Mouse (Mus musculus) frontal cortex, postnatal 25 days (tissue): ENCODE results near the gene Katnb1.

Experiments
- DNase-seq, 2 experiments: peaks; one replicate each; pipeline ENCODE4 v3.0.0; 2022; ENCODE audit warnings: low spot score in 2 of 2

Gene Katnb1

DNA sequence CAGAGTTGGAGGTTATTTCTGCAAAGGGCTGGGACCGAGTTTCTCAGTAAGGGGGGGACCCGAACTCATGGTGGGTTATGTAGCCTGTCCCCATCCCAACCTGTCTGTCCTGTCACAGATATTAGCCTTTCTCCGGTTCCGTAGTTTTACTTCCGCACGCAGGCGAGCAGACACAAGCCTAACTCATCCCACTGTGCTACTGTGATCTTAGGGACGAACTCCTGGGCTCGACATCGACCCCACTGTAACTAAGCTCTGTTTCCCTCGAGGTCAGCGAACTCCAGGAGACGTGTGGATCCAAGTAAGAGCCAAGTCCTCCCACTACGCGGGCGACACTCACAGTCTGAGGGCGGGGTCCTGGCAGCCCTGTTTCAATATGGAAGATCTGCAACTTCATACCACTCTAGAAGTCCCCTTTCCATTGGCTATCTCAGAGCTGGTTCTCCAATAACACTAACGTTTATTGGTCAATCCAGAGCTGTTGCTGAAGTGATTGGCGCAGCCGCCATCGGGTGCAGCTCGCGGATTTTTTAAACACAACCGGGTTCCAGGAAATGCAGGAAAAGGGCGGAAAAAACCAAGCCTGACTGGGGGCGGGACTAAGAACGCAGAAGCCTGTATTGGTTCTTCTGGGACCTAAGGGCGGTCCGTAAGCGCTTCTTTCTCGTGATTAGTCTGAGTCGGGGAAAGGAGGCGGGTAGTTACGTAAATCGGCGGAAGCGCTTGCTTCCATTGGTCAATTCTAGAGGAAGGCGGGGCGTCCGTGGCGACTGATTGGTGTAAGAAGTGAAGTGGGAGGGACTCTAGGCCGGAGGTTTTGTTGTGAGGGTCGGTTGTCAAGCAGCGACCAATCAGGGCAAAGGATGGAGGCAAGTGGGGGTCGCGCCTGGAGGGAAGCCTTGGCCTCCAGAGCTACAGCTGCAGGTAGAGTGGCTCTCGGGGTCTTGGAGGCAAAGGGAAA lies at the start of gene Katnb1:
Gene Katnb1, plus strand, starts transcription at position 806 of the 961 bp plus-strand sequence.
- DNase-seq = peak; percentile 95 to 98

DNA sequence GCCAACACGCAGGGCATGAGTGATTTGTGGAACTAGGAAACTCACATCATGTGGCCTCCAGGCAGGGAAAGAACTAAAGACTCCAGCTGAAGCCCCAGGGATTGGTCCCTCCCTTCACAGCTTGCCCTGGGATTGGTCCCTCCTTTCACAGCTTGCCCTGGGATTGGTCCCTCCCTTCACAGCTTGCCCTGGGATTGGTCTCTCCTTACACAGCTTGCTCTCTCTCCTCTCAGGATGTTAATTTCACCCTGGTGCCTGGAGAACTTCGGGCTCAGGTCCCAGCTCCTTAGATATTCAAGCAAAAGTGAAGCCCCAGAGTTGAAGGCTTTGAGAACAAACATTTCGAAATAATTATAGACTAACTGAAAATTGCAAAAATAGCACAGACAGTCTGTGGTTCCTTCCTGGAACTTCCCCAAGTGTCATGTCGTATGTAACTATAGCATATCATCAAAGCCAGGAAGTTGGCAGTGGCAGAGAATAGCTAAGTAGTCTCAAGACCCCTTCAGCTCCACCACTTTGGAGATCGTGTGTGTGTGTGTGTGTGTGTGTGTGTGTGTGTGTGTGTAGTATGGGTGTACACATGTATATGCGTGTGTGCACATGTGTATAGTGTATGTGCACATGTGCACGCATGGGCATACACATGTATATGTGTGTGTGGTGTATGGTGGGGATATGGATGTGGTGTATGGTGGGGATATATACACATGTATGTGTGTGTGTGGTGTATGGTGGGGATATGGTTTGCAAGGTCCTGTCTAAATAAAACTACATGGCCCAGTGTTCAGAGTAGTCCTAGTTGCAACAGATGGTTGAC lies 43.7 kb upstream of the Katnb1 start:
- DNase-seq = peak in 1 of 2 experiments; percentile 30

DNA sequence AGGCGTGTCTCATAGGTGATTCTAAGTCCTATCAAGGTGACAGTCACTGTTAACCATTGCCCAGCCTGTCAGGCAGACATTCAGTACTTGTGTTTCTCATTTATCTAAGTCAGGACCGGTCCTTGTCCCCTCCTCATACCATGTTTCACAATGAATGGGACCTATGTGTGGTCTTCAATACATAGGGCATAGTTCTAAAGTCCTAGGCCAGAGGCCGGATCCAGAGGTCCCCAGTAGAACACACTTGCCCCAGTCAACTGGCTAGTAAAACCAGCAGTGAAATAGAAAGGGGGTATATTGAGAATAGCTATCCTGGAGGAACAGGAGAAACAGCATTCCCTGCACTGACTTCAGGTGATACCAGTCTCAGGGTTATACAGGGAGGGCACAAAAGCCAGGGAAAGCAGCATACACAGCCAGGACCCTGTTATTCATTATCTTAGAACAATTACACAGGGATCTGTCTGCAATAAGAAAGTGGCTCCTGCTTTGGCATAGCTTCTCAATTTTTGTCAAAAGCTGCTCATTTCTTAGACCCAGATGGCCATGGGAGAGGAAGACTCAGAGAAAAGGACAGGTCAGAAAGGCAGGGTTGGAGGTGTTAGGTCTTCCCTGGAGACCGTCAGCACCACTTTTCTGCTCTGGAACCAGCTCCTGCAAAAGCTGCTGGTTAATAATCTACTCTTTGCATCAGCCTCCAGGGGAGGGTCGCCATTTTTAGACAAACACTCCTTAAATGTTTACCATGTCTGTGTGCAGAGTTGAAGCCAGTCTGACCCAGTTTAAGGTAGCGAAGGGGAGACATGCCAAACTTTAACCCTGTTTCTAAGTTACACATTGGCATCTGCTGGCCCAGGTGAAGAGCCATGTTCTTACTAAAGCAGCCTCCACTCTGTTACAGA lies 38.9 kb upstream of the Katnb1 start:
- no peak for DNase-seq

DNA sequence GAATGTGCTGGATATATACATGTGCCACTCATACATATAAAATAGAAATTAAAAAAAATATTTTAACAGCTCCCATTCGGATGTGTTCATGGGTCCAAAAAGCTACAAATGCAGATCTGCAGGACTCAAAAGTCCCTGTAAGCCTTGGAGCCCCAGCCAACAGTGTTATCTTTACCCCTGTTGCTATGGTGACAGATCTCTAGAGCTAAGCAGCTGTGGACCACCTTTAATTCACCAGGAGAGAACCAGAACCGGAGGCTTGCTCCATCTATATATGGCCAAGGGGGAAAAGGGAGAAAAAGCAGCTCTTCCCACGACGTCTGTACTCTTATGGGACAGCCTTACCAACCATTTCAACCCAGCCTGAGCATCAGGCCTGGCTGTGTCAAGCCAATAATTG lies 36.2 kb upstream of the Katnb1 start:
- DNase-seq = no peak

DNA sequence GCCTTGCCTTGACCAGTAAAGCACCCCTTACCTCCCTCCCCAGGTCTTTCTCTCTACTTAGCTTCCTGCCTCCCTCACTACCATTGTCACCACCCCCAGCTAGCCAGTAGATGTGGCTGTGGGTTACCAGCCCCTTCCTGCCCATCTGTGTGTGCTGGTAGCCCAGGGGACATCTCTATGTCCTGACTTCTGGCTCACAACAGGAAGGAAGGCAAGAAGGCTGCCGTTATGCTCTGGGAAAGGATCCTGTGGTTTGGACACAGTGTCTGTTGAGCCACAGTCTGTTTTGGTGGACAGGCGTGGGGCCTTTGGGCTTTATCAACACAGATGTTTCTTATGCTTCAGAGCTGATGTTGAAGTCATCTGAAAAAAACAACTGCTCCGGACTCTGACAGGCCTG lies 34.0 kb upstream of the Katnb1 start:
- no peak for DNase-seq

DNA sequence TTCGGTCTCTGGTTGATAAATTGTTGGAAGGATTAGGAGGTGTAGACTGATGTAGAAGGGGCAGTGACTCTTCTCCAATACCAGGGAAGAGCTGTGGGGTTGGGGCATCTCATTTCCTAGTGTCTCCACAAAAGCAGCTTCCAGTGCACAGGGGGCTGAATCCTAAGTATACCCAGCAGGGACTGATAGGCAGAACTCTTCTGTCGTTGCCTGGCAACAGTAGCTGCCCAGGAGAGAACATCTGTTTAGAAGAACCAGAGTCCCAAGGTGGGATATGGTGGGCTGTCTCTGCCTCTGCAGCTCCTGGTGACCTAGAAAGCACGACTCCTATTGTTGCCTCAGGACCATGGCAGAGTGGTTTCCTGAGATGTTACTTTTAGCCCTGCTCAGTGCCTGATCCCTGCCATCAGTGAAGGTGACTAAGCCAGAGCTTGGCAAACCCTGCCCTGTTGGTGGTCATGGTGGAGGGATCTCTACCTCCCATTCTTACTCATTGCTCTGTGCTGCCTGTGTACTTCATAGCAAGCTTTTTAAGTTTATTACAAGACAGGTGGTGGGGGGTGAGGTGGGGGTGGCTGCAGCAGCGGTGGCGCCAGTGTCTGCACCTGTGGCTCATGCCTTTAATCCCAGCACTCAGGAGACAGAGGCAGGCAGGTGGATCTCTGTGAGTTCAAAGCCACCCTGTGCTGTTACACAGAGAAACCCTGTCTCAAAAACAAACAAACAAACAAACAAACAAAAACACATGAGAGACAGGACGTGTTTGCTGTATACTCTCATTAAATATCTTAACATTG lies 32.9 kb upstream of the Katnb1 start:
- no peak for DNase-seq

DNA sequence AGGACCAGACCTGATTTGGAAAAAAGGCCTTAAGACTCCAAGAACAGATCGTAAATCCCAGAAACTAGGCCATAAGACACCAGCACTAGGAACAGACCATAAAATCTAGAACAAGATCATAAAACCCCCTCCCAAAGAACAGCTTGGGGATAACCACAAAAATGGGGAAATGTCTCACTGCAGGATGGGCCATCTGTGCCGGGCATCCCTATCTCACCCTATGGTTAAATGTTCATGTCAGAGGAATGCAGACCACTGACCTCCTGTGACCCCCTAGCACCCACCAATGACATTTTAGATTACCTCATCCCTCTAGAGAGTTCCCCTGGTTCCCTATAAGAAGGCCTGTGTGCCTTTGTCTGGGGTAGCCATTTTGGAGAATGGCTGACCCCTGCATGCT lies 31.4 kb upstream of the Katnb1 start:
- no peak for DNase-seq

DNA sequence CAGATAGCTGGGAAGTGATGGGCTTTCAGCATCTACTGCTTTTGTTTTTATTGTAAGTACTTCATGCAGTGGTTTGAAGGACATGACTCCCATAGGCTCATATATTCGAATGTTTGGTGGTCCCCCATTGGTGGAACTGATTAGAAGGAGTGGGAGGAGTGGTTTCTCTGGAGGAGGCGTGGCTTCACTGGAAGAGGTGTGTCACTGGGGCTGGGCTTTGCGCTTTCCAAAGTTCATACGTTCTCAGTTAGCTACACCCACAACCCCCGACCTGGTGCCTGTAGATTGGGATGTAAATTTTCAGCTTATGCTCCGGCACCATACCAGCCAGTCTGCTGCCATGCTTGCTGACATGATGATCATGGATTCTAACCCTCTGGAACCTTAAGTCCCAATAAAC lies 26.5 kb upstream of the Katnb1 start:
- DNase-seq = no peak

DNA sequence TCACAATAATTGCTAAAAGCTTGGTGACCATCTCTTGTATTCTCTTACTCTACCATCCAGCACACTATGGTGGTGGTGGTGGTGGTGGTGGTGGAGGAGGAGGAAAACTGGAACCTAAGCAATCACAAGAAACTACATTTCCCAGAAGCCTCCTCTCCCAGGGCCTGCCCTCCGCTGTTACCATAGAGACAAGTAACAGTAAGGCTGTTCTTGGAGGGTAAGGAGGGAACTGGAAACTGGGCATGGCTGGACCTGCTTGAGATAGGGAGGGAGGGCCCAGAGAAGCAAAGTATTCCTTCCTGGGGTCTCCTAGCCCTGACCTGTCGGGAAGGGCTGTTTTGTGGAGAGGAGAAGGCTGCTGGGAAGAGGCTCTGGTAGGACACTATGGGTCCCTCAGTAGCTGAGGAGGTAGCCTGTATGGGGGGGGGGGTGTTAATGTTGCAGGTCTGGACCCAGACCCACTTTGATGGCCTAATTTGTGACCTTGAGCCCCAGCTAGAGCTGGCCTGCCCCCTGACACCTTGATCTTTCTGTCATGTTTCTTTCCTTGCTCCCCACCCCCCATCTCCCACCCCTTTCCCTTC lies 26.0 kb upstream of the Katnb1 start, which contains the start of gene Drc7:
Gene Drc7, plus strand, starts transcription at position 177 of the 584 bp plus-strand sequence.
- DNase-seq = no peak

DNA sequence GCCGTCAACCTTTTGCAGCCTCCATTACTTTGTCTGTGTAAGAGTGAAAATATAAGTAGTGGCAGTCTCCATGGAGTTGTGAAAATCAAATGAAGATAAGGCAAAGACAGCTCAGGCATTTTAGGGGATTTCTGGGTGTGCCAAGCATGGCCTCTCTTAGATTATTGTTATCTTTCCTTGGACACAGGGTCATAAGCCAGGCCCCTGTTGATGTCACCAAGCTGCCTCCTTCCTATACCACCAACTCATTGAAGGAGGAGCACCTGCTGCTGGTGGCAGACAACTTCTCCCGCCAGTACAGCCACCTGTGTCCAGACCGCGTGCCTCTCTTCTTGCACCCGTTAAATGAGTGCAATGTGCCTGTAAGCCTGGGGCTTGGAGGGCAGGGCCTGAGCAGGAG lies 24.6 kb upstream of the Katnb1 start:
- DNase-seq = no peak

DNA sequence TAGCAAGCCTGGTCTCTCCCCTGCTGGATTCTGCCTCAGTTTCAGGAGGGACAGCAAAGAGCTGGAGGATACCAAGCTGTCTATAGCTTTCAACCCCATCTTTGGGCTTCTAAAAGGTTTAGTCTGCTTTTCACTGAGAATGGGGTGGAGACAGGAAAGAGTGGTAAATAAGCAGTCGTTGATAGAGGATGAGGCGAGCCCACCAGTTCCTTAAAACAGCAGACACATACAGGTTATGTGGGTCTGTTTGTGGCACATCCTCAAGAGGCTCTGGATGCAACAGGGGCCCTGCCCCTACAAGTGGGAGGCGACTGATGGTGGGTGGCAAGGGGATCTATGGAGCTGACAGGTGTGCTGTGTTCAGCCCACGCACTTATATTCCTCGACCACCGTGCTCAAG lies 22.3 kb upstream of the Katnb1 start:
- DNase-seq = no peak

DNA sequence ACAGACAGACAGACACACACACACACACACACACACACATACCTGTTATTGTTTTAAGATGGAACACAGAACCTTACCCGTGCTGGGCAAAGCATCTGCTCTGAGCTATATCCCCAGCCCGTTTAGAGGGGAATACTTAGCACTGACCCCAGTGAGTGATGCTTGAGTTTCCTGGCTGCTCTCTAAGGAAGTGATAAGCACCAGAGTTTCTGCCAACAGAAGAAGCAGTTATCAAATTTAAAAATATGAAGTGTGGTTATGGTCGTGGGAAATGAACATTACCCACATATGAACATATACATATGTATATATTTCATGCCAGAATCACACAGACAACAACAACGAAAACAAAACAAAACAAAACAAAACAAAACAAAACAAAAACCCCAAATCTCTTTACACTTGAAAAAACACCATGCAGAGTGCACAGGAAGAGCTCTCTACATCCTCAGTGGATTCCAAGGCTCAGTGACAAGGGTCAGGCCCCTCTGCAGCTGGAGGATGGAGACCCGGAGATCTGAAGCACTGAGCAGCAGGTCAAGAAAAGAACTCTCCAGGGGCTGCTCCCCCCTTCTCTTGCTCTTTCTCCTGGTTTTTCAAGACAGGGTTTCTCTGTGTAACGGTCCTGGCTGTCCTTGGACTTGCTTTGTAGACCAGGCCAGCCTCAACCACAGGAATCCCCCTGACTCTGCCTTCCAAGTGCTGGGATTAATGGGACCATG lies 21.0 kb upstream of the Katnb1 start:
- DNase-seq = no peak

DNA sequence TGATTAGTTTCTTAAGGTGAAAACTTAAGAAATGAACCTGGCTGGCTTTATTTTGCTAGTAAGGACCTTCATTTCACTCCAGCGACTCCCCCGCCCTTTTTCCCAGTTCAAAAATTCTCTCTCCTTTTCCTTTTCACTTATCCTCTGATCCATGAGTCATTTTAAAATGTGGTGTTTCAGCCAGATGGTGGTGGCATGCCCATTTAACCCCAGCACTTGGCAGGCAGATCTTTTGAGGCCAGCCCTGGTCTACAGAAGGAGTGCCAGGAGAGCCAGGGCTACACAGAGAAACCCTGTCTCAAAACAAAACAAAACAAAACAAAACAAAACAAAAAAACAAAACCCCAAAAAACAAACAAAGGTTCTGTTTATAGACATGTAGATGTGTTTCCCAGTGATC lies 16.5 kb upstream of the Katnb1 start:
- DNase-seq = no peak

DNA sequence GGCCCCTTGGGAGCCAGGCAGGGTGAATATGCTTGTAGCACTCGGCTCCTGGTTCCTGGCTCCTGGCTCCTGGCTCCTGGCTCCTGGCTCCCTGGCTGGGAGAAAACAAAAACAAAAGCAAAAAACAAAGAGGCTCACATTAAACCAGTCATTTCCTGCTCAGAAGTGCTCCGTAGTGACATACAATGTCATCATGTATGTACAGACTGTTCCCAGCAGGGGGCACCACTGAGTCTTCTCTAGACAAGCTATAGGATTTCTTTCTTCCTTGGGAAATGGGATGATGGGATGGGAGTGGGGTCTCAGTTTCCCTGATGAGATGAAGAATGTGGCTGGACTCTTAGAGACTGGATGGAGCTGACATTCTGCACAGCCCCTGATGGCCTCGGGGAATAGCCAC lies 13.4 kb upstream of the Katnb1 start:
- DNase-seq = no peak

DNA sequence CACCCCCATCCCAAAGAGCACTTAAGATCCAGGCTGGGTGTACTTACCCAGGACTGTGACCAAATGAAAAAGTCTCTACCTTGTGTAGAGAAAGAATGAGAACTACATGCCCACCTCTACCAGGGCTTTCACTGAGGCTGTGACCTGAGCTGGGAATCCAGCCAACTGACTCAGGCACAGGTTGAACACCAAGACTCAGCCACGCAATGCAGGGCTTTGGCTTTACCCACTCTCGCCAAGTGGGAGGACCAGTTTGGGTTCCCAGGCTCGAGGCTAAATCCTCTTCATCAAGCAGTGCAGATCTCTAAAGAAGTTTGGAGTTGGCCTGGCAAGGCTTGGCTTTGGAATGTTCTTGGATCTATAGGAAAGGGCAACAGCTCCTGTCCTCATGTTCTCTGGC lies 5.5 kb upstream of the Katnb1 start:
- no peak for DNase-seq

DNA sequence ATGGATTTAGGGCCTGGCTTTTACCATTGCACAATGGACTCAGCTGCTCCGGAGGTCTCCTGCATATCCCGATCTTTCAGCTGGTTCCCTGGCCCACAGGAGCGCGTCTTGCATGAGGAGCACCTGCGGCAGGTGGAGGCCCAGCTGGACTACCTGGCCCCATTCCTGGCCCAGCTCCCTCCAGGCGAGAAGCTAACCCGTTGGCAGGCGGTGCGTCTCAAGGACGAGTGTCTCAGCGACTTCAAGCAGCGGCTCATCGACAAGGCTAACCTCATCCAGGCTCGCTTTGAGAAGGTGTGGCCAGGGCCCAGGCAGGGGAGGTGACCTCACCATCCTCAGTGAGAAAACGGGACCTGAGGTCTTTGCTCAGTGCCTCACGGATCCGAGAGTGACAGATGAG lies 4.8 kb upstream of the Katnb1 start:
- no peak for DNase-seq

DNA sequence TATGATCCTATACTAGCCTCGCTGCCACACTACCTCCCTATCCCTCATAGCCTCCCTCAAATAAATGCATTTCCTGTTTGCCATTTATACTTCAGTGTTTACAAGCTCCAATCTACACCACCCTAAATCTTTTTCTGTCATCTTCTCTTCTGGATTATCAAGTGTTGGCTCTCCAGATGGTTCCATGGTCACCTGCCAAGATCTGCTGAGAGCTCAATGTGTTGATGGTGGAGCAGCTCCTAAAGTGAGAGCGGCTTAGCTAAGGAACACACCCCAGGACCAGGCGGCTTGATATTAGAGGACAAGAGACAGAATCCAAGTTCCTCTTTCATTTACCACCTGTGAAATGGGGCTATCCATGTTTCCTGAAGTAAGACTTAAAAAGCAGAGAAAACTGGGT lies 2.9 kb upstream of the Katnb1 start:
- no peak for DNase-seq

DNA sequence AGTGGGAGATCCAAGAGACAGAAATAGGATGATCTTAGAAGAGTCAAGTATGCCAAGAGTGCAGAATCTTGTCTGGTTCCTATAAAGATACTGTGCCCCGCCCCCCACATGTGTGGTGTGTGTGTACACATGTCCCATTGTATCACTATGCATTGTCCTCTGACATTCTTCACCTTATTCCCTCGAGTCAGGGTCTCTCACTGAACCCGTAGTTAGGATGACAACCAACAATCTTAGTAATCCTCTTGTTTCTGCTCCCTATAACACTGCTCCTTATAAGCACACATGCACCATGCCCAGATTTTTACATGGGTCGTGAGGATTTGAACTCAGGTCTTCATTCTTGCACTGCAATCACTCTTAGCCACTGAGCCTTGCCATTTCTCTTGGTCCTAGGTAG lies 1.7 kb upstream of the Katnb1 start:
- no peak for DNase-seq

DNA sequence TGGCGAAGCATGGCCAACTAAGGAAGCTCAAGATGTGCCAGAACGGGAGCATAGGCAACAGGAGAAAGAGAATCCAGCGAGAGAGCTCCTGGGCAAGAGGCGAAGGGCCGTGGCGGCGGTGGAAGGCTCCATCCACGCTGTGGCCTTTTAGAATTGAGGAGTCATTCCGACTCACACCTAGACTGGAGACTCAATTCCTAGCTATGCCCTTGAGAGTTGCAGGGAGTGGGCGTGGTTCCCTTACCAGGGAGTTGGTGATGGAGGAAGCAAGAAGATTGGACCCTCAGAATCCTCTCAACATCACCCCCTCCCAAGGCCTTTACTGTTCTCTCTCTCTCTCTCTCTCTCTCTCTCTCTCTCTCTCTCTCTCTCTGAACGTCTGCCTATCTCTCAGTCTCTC lies 664 bp downstream of the Katnb1 start:
- DNase-seq = no peak

DNA sequence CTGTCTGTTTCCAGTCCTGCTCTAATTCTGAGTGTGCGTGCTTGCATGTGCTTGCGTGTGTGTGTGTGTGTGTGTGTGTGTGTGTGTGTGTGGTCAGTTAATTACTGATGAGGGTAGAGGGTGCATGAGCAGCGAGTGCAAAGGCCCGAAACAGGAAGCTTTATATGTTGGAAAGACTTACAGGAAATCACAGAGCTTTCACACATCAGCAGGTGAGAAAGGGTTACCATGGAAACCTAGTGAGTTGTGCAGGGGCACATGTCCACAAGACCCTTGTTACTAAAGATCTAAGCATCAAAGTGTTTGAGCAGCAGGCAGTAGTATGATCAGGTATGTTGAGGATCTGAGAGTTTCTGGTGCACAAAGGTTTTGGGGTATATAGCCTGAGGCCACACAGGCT lies 3.3 kb downstream of the Katnb1 start:
- DNase-seq = no peak
